Mouse (Mus musculus) cortical plate, adult 2 months (tissue): ENCODE measurements around the gene 6030468B19Rik.

ENCODE experiments used
- CTCF ChIP-seq: fragments of 200-500 bp; IDR thresholded peaks from 2 replicates; pipeline ENCODE4 v1.5.1; 2011; ENCODE audit warnings: mild to moderate bottlenecking, control low read depth, low read length; ENCODE audit not compliant: insufficient read depth; ENCODE audit errors: extremely low read depth
- POLR2A ChIP-seq: fragments of 200-500 bp; IDR thresholded peaks from 2 replicates; pipeline ENCODE4 v1.6.1; 2011; ENCODE audit warnings: mild to moderate bottlenecking, low read length, control low read depth; ENCODE audit not compliant: insufficient read depth; ENCODE audit errors: extremely low read depth

GRCm38 (mm10) chr11:117819095-117819494 is 21.6 kb downstream of the 6030468B19Rik start:
- no peak for TF ChIP-seq CTCF
- TF ChIP-seq POLR2A: no peak
